Mouse (Mus musculus) embryonic fibroblast, embryonic 13.5 days (primary cell): Measurements from ENCODE around the gene Atp8b5.

ENCODE experiments used
- CTCF ChIP-seq: IDR thresholded peaks from 2 replicates; pipeline ENCODE4 v1.5.1; 2011; ENCODE audit warnings: mild to moderate bottlenecking, control low read depth, low read length, moderate library complexity, borderline replicate concordance; ENCODE audit not compliant: insufficient read depth
- POLR2A ChIP-seq: IDR thresholded peaks from 2 replicates; pipeline ENCODE4 v1.6.1; 2011; ENCODE audit warnings: low read depth, mild to moderate bottlenecking, control low read depth, low read length, moderate library complexity

DNA sequence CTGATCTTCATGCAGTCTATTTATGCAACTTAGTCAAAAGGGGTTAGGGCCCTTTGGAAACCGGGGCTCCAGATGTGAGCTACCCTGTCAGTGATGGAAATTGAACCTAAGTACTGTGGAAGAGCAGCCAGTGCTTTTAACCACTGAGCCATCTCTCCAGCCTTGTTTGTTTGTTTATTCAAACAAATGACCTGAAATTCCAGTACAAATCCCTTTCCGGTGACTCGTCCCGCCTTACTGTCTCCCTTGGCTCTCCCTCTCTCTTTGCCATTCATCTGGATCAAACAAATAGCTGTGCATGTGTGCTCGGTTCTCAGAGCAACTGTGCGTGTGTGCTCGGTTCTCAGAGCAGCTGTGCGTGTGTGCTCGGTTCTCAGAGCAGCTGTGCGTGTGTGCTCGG is 104.4 kb downstream of the Atp8b5 start:
- no peak for TF ChIP-seq CTCF
- TF ChIP-seq POLR2A = no peak
